Mouse (Mus musculus): ENCODE data around the gene Polr3g. TPM values are rescaled to one million over a fixed set of nuclear protein-coding genes. Genes with fewer than 3 reads are reported as not detected.

Polr3g gene
- total and polyA plus RNA-seq, 3 experiments, result 2.0 to 46.2 (median 32.7) TPM

DNA sequence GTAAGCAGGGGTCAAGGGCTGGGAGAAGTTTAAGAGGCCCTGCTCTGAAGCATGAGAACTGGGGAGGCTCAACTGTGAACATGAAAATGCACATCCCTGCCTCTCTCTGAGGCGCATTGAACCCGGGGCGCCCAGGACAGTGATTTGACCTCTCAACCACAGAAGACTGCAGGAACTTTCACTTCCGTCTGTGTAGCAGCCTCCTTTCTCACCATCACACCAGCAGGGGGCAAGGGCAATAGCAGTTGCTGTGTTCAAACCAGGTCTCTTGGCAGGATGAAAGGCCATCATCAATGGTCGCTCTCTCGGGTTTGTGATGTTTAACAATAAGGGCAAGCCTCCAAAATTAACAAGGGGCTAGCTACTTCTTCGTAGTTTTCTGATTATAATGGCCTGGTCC is 7.7 kb downstream of the Polr3g start:
- H3K27me3 ChIP-seq (ENCODE audit: insufficient read depth, low read length), result no peaks in the 10 kb centered on the region
- no peaks in the 10 kb centered on the region for H3K9me3 ChIP-seq (replicated peaks)
- H3K36me3 ChIP-seq (replicated peaks), result peaks cover 56% of the 10 kb centered on the region
- no peak for TF ChIP-seq TAL1 (conservative IDR thresholded peaks at IDR 0.05; ENCODE audit: low read depth, low read length)
- TF ChIP-seq CTCF (IDR thresholded peaks at IDR 0.05; ENCODE audit: low read depth, low read length), result no peak
- no peak for TF ChIP-seq GATA1 (IDR thresholded peaks at IDR 0.05; ENCODE audit: borderline replicate concordance, low read length)
- TF ChIP-seq GATA2 (IDR thresholded peaks at IDR 0.05; ENCODE audit: borderline replicate concordance, low read depth, low read length), result no peak
- no peak for TF ChIP-seq POLR2AphosphoS5 (IDR thresholded peaks at IDR 0.05; ENCODE audit: insufficient replicate concordance, low read depth, low read length)
- ATAC-seq (ENCODE audit: extremely low read depth, insufficient number of reproducible peaks, low FRiP score, poor library complexity, severe bottlenecking) (no peak), DNase-seq (ENCODE audit: low spot score) (no peak)
- H3K4me1 ChIP-seq (ENCODE audit: insufficient read depth, low read depth, low read length), result peaks cover 70% of the 10 kb centered on the region
- no peak overlapping the region for H3K4me3 ChIP-seq (ENCODE audit: low read depth, low read length)

DNA sequence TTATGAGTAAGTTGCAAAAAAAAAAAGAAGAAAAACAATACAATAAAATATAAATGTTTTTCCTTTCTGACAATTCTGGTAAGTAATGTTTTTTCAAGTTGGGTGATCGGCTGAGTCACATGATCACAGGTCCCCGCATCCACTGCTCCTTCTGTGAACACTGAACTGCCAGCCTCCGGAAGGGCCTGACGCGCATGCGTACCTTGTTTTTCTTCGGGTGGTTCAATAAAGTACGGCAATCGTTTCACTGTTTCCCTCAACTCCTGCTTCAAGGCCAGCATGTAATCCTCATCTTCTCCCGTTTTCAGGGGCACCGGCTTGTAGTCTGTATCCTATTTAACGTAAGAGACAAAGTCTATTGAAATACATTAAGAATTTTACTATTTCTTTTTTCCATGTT is 16.4 kb downstream of the Polr3g start:
- no peak for ATAC-seq (ENCODE audit: extremely low read depth, insufficient number of reproducible peaks, low FRiP score, poor library complexity, severe bottlenecking)
- Histone ChIP-seq H3K4me1 (ENCODE audit: insufficient read depth, low read depth, low read length) (peaks cover 40% of the 10 kb centered on the region), H3K36me3 (replicated peaks) (peaks cover 63% of the 10 kb centered on the region), H3K27me3 (ENCODE audit: insufficient read depth, low read length) (no peaks in the 10 kb centered on the region), H3K9me3 (replicated peaks) (no peaks in the 10 kb centered on the region), H3K4me3 (ENCODE audit: low read depth, low read length) (no peak overlapping the region)
- DNase-seq (ENCODE audit: low spot score), result no peak
- TF ChIP-seq TAL1 (conservative IDR thresholded peaks at IDR 0.05; ENCODE audit: low read depth, low read length) (no peak), POLR2AphosphoS5 (IDR thresholded peaks at IDR 0.05; ENCODE audit: insufficient replicate concordance, low read depth, low read length) (no peak), CTCF (IDR thresholded peaks at IDR 0.05; ENCODE audit: low read depth, low read length) (no peak), GATA2 (IDR thresholded peaks at IDR 0.05; ENCODE audit: borderline replicate concordance, low read depth, low read length) (no peak), GATA1 (IDR thresholded peaks at IDR 0.05; ENCODE audit: borderline replicate concordance, low read length) (no peak)

DNA sequence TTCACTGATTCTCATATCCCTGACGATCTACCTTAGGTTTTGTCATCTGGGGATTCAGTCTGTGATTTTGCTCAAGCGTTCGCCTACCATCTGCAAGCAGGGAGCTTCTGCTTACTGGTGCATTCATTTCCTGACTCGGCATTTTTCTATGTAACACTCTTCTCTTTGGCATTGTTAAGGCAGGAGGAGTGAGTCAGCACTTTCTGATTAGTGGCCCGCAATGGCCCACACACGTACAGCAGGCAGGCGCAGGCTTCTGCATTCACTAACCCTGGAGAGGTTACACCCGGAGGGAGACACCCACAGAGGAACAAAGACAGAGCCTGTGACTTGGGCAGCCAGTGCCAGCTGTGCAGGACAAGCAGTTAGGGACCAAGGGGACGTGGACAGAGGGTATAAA is 19.2 kb downstream of the Polr3g start:
- peaks cover 60% of the 10 kb centered on the region for H3K36me3 ChIP-seq (replicated peaks)
- DNase-seq (ENCODE audit: low spot score) (peak; percentile 16), ATAC-seq (ENCODE audit: extremely low read depth, insufficient number of reproducible peaks, low FRiP score, poor library complexity, severe bottlenecking) (peak; percentile 74)
- no peak for TF ChIP-seq GATA2 (IDR thresholded peaks at IDR 0.05; ENCODE audit: borderline replicate concordance, low read depth, low read length)
- TF ChIP-seq TAL1 (conservative IDR thresholded peaks at IDR 0.05; ENCODE audit: low read depth, low read length), result no peak
- TF ChIP-seq CTCF (IDR thresholded peaks at IDR 0.05; ENCODE audit: low read depth, low read length), result no peak
- no peak for TF ChIP-seq GATA1 (IDR thresholded peaks at IDR 0.05; ENCODE audit: borderline replicate concordance, low read length)
- TF ChIP-seq POLR2AphosphoS5 (IDR thresholded peaks at IDR 0.05; ENCODE audit: insufficient replicate concordance, low read depth, low read length), result no peak
- H3K4me1 ChIP-seq (ENCODE audit: insufficient read depth, low read depth, low read length), result peaks cover 45% of the 10 kb centered on the region
- no peaks in the 10 kb centered on the region for H3K27me3 ChIP-seq (ENCODE audit: insufficient read depth, low read length)
- no peak overlapping the region; the same call in 1 of the 2 replicates for H3K4me3 ChIP-seq (ENCODE audit: low read depth, low read length)
- no peaks in the 10 kb centered on the region for H3K9me3 ChIP-seq (replicated peaks)

DNA sequence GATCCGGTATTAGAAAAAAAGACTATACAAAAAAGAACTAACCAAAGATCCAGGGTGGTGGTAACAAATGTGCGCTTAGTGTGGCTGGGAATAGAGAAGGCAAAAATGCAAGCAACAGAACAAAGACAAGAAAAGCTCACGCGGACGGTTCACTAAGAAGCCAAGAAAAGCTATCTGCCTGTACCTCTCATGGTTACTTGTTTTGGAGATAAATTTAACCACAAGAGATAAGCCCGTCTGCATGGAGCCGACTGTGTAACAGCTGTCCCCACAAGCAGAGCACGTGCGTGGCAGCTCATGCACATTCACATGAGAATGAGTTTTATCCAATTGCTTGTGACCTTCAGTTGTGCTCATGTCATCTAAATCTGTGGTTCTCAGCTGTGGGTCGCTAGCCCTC is 20.3 kb downstream of the Polr3g start:
- H3K36me3 ChIP-seq (replicated peaks), result peaks cover 62% of the 10 kb centered on the region
- H3K9me3 ChIP-seq (replicated peaks), result no peaks in the 10 kb centered on the region
- H3K4me3 ChIP-seq (ENCODE audit: low read depth, low read length), result peak overlapping the region; percentile 33; the same call in 1 of the 2 replicates
- TF ChIP-seq CTCF (IDR thresholded peaks at IDR 0.05; ENCODE audit: low read depth, low read length) (no peak), TAL1 (conservative IDR thresholded peaks at IDR 0.05; ENCODE audit: low read depth, low read length) (peak; percentile 79), GATA1 (IDR thresholded peaks at IDR 0.05; ENCODE audit: borderline replicate concordance, low read length) (no peak)
- no peaks in the 10 kb centered on the region for H3K27me3 ChIP-seq (ENCODE audit: insufficient read depth, low read length)
- H3K4me1 ChIP-seq (ENCODE audit: insufficient read depth, low read depth, low read length), result peaks cover 45% of the 10 kb centered on the region
- DNase-seq (ENCODE audit: low spot score), result peak; percentile 31
- peak; percentile 91 for ATAC-seq (ENCODE audit: extremely low read depth, insufficient number of reproducible peaks, low FRiP score, poor library complexity, severe bottlenecking)

DNA sequence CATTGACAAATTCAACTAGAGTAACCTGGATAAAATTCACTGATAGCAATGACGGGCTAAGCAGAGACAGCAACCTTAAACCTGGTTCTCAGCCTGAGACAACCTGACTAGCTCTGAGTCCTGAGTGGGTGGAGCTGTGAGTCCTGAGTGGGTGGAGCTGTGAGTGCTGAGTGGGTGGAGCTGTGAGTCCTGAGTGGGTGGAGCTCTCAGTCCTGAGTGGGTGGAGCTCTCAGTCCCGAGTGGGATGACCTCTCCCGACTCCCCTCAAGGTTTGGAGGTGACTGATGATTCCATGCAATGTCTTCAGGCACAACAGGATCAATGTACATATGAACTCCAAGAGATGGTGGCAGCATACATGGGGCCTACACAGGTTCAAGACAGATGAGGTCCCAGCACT is 21.2 kb downstream of the Polr3g start:
- DNase-seq (ENCODE audit: low spot score), result no peak
- no peak for ATAC-seq (ENCODE audit: extremely low read depth, insufficient number of reproducible peaks, low FRiP score, poor library complexity, severe bottlenecking)
- TF ChIP-seq TAL1 (conservative IDR thresholded peaks at IDR 0.05; ENCODE audit: low read depth, low read length) (no peak), CTCF (IDR thresholded peaks at IDR 0.05; ENCODE audit: low read depth, low read length) (no peak), GATA2 (IDR thresholded peaks at IDR 0.05; ENCODE audit: borderline replicate concordance, low read depth, low read length) (no peak), GATA1 (IDR thresholded peaks at IDR 0.05; ENCODE audit: borderline replicate concordance, low read length) (no peak), POLR2AphosphoS5 (IDR thresholded peaks at IDR 0.05; ENCODE audit: insufficient replicate concordance, low read depth, low read length) (no peak)
- peak overlapping the region; percentile 27; the same call in 1 of the 2 replicates for H3K4me3 ChIP-seq (ENCODE audit: low read depth, low read length)
- peaks cover 45% of the 10 kb centered on the region for H3K4me1 ChIP-seq (ENCODE audit: insufficient read depth, low read depth, low read length)
- H3K9me3 ChIP-seq (replicated peaks), result no peaks in the 10 kb centered on the region
- H3K36me3 ChIP-seq (replicated peaks), result peaks cover 67% of the 10 kb centered on the region
- H3K27me3 ChIP-seq (ENCODE audit: insufficient read depth, low read length), result no peaks in the 10 kb centered on the region

DNA sequence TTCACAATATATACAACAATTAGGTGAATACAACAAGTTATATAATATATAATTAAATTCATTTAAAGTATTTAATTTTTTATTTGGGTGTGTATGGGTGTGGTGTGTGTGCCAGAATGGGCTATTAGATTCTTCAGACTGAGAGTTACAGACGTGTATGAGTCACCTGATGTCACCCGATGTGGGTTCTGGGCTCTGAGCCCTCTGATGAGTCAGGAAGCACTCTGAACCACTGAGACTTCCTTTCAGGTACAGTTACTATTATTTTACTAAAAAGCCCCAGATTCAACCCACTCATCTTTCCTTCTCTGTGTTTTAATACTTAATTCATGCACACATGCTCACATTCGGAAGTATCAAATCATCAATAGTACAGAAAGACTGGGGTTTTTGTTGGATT is 25.9 kb downstream of the Polr3g start:
- Histone ChIP-seq H3K27me3 (ENCODE audit: insufficient read depth, low read length) (no peaks in the 10 kb centered on the region), H3K9me3 (replicated peaks) (no peaks in the 10 kb centered on the region), H3K36me3 (replicated peaks) (peaks cover 84% of the 10 kb centered on the region), H3K4me1 (ENCODE audit: insufficient read depth, low read depth, low read length) (peaks cover 12% of the 10 kb centered on the region), H3K4me3 (ENCODE audit: low read depth, low read length) (no peak overlapping the region)
- ATAC-seq (ENCODE audit: extremely low read depth, insufficient number of reproducible peaks, low FRiP score, poor library complexity, severe bottlenecking) (no peak), DNase-seq (ENCODE audit: low spot score) (no peak)
- TF ChIP-seq GATA2 (IDR thresholded peaks at IDR 0.05; ENCODE audit: borderline replicate concordance, low read depth, low read length), result no peak
- TF ChIP-seq GATA1 (IDR thresholded peaks at IDR 0.05; ENCODE audit: borderline replicate concordance, low read length), result no peak
- TF ChIP-seq TAL1 (conservative IDR thresholded peaks at IDR 0.05; ENCODE audit: low read depth, low read length), result no peak
- no peak for TF ChIP-seq CTCF (IDR thresholded peaks at IDR 0.05; ENCODE audit: low read depth, low read length)
- TF ChIP-seq POLR2AphosphoS5 (IDR thresholded peaks at IDR 0.05; ENCODE audit: insufficient replicate concordance, low read depth, low read length), result no peak
